Mouse (Mus musculus) cerebellum, adult 9-10 months (tissue): ENCODE data around the gene Fadd.

ENCODE experiments used
- DNase-seq: peaks from one replicate; pipeline ENCODE4 v3.0.0; 2022

Gene Fadd

DNA sequence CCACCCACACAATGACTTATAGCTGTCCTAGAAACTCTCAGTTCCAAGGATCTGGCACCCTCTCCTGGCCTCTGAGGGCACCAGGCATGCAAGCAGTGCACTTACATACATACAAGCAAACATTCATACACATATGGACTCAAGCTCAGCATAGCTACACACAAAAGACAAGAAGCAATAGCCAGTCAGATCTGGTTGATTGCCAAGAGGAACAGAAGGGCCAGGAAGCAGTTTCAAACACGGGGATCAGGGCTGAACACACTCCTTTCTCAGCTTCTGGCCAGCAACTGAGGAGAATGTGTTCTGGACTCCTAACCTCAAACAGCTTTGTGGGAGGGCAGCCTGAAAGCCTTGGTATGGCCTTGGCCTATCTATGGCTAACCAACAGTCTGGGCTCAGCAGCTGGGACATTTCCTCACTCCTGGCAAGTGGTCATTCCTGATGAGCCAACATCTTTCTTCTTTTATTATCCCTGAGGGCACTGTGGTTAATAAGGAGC, 54.5 kb downstream of the Fadd start:
- DNase-seq, result peak; percentile 81
